Mouse (Mus musculus) hindbrain, embryonic 16.5 days (tissue): ENCODE results near the gene Sgca. TPM values are rescaled to one million over a fixed set of nuclear protein-coding genes. Genes with fewer than 3 reads are reported as not detected.

Experiments
- ATAC-seq: fragments of 200-750 bp; cut with Nextera tagmentation; 2 replicates; pipeline ENCODE4 v1.8.0; 2017; ENCODE audit warnings: moderate TSS enrichment, moderate library complexity
- H3K27ac ChIP-seq: fragments of 300-500 bp; sonication (generic); 2 replicates; pipeline ENCODE4 v1.5.1; 2014; ENCODE audit warnings: low read depth, mild to moderate bottlenecking, control low read depth, low read length, moderate library complexity
- H3K27me3 ChIP-seq: fragments of 300-500 bp; sonication (generic); replicated peaks from 2 replicates; pipeline ENCODE4 v1.6.1; 2014; ENCODE audit warnings: low read length; ENCODE audit not compliant: control insufficient read depth, insufficient read depth
- H3K36me3 ChIP-seq: fragments of 300-500 bp; sonication (generic); 2 replicates; pipeline ENCODE4 v1.6.1; 2014; ENCODE audit warnings: mild to moderate bottlenecking, low read length, moderate library complexity, mixed read lengths; ENCODE audit not compliant: control insufficient read depth, insufficient read depth
- H3K4me1 ChIP-seq: fragments of 300-500 bp; sonication (generic); 2 replicates; pipeline ENCODE4 v1.6.1; 2014; ENCODE audit warnings: low read depth, low read length; ENCODE audit not compliant: control insufficient read depth, insufficient read depth
- H3K4me2 ChIP-seq: fragments of 300-500 bp; sonication (generic); 2 replicates; pipeline ENCODE4 v1.6.1; 2014; ENCODE audit warnings: mild to moderate bottlenecking, low read length, control low read depth, moderate library complexity
- H3K4me3 ChIP-seq: fragments of 300-500 bp; sonication (generic); 2 replicates; pipeline ENCODE4 v1.5.1; 2014; ENCODE audit warnings: mild to moderate bottlenecking, low read length, control low read depth, moderate library complexity
- H3K9ac ChIP-seq: fragments of 300-500 bp; sonication (generic); 2 replicates; pipeline ENCODE4 v1.6.1; 2014; ENCODE audit warnings: low read depth, mild to moderate bottlenecking, control low read depth, low read length, moderate library complexity
- H3K9me3 ChIP-seq: fragments of 300-500 bp; sonication (generic); 2 replicates; pipeline ENCODE4 v1.6.1; 2014; ENCODE audit warnings: mild to moderate bottlenecking, low read length, moderate library complexity; ENCODE audit not compliant: control insufficient read depth
- WGBS: fragments of 180-500 bp; shearing (Covaris S2); extraction: QIAGEN DNeasy Blood & Tissue Kit; methylation state at CpG from one replicate; pipeline ENCODE4 v1.1.7; 2014; 5-methylcytosine and 5-hydroxymethylcytosine counted together
- polyA plus RNA-seq: library from polyadenylated mRNA; unstranded; fragments of >200 nt; fragmentation: Nextera tagmentation; extraction: Ambion mirVana; gene quantifications from 2 replicates; pipeline ENCODE4 v1.2.1, GENCODE M21; 2015

The Sgca gene
- polyA plus RNA-seq, 1 experiment from 2014 or later = 0.24 TPM

- 46% methylated on average over 4 of the region's 4 CpGs for WGBS
- no peak for ATAC-seq
- no peaks in the 10 kb centered on the region for H3K36me3 ChIP-seq
- H3K4me1 ChIP-seq = no peaks in the 10 kb centered on the region; the same call in 1 of the 2 replicates
- H3K27me3 ChIP-seq = no peaks in the 10 kb centered on the region
- H3K4me3 ChIP-seq = no peak within 1 kb of the TSS
- no peak within 1 kb of the TSS for H3K9ac ChIP-seq
- H3K9me3 ChIP-seq = no peaks in the 10 kb centered on the region
- H3K27ac ChIP-seq = no peak within 1 kb of the TSS
- no peak within 1 kb of the TSS for H3K4me2 ChIP-seq
Observed at GRCm38 (mm10) chr11:94967419-94967818, 8.7 kb downstream of the Sgca start, which contains the start of gene Hils1. TSS of gene Hils1 (plus strand) at chr11:94967593.

GRCm38 (mm10) chr11:94962534-94963101 lies 13.5 kb downstream of the Sgca start:
- Histone ChIP-seq H3K9ac (no peak overlapping the region), H3K4me3 (no peak overlapping the region), H3K9me3 (no peaks in the 10 kb centered on the region), H3K4me1 (peaks cover 3% of the 10 kb centered on the region; the same call in 1 of the 2 replicates), H3K27ac (no peak overlapping the region), H3K36me3 (no peaks in the 10 kb centered on the region), H3K4me2 (no peak overlapping the region), H3K27me3 (no peaks in the 10 kb centered on the region)
- WGBS = 74% methylated on average over 5 of the region's 5 CpGs
- no peak for ATAC-seq

- Histone ChIP-seq H3K36me3 (no peaks in the 10 kb centered on the region), H3K27ac (peak overlapping the region; percentile 31; the same call in 1 of the 2 replicates), H3K9ac (no peak overlapping the region), H3K9me3 (no peaks in the 10 kb centered on the region), H3K4me3 (no peak overlapping the region), H3K4me1 (peaks cover 3% of the 10 kb centered on the region; the same call in 1 of the 2 replicates), H3K27me3 (no peaks in the 10 kb centered on the region), H3K4me2 (peak overlapping the region; percentile 18; the same call in 1 of the 2 replicates)
- peak; percentile 89 for ATAC-seq
- WGBS = 19% methylated on average over 8 of the region's 8 CpGs
Observed at GRCm38 (mm10) chr11:94958065-94958858, 17.9 kb downstream of the Sgca start.

GRCm38 (mm10) chr11:94957693-94958064 lies 18.4 kb downstream of the Sgca start:
- Histone ChIP-seq H3K27ac (no peak overlapping the region), H3K9ac (no peak overlapping the region), H3K4me3 (no peak overlapping the region), H3K36me3 (no peaks in the 10 kb centered on the region), H3K4me1 (peaks cover 3% of the 10 kb centered on the region; the same call in 1 of the 2 replicates), H3K27me3 (no peaks in the 10 kb centered on the region), H3K4me2 (no peak overlapping the region), H3K9me3 (no peaks in the 10 kb centered on the region)
- peak; percentile 32; the same call in 1 of the 2 replicates for ATAC-seq
- 85% methylated on average over 9 of the region's 9 CpGs for WGBS

- Histone ChIP-seq H3K36me3 (no peaks in the 10 kb centered on the region), H3K4me1 (peaks cover 6% of the 10 kb centered on the region; the same call in 1 of the 2 replicates), H3K9ac (no peak overlapping the region), H3K4me2 (no peak overlapping the region), H3K27ac (no peak overlapping the region), H3K4me3 (no peak overlapping the region), H3K27me3 (no peaks in the 10 kb centered on the region), H3K9me3 (no peaks in the 10 kb centered on the region)
- WGBS = 61% methylated on average over 9 of the region's 9 CpGs
- ATAC-seq = no peak
Observed at GRCm38 (mm10) chr11:94955103-94955502, 21.0 kb downstream of the Sgca start.

GRCm38 (mm10) chr11:94952169-94952568 lies 24.0 kb downstream of the Sgca start:
- peaks cover 3% of the 10 kb centered on the region; the same call in 1 of the 2 replicates for H3K4me1 ChIP-seq
- H3K9ac ChIP-seq = no peak overlapping the region
- no peak for ATAC-seq
- H3K9me3 ChIP-seq = no peaks in the 10 kb centered on the region
- 5% methylated on average over 6 of the region's 6 CpGs for WGBS
- H3K27me3 ChIP-seq = no peaks in the 10 kb centered on the region
- no peaks in the 10 kb centered on the region for H3K36me3 ChIP-seq
- no peak overlapping the region for H3K4me3 ChIP-seq
- H3K4me2 ChIP-seq = 0 out of 2 replicates have a peak overlapping the region, but pooled peaks have one; percentile 5
- H3K27ac ChIP-seq = no peak overlapping the region

GRCm38 (mm10) chr11:94945236-94945635 lies 30.9 kb downstream of the Sgca start:
- Histone ChIP-seq H3K4me3 (no peak overlapping the region), H3K27me3 (no peaks in the 10 kb centered on the region; the same call in 1 of the 2 replicates), H3K36me3 (no peaks in the 10 kb centered on the region), H3K4me1 (no peaks in the 10 kb centered on the region), H3K4me2 (no peak overlapping the region), H3K9ac (no peak overlapping the region), H3K9me3 (no peaks in the 10 kb centered on the region), H3K27ac (no peak overlapping the region)
- WGBS = 86% methylated on average over 12 of the region's 12 CpGs
- no peak for ATAC-seq

- H3K9me3 ChIP-seq = no peaks in the 10 kb centered on the region
- no peak overlapping the region for H3K4me2 ChIP-seq
- WGBS = 26% methylated on average over 8 of the region's 8 CpGs
- H3K27ac ChIP-seq = no peak overlapping the region
- H3K36me3 ChIP-seq = no peaks in the 10 kb centered on the region
- ATAC-seq = no peak
- no peaks in the 10 kb centered on the region; the same call in 1 of the 2 replicates for H3K27me3 ChIP-seq
- H3K4me1 ChIP-seq = no peaks in the 10 kb centered on the region
- no peak overlapping the region for H3K9ac ChIP-seq
- H3K4me3 ChIP-seq = no peak overlapping the region
Observed at GRCm38 (mm10) chr11:94944295-94944694, 31.8 kb downstream of the Sgca start.

- Histone ChIP-seq H3K4me2 (no peak overlapping the region), H3K9me3 (no peaks in the 10 kb centered on the region), H3K27ac (no peak overlapping the region), H3K9ac (no peak overlapping the region), H3K4me3 (no peak overlapping the region), H3K4me1 (no peaks in the 10 kb centered on the region; the same call in 1 of the 2 replicates), H3K36me3 (no peaks in the 10 kb centered on the region), H3K27me3 (peaks cover 9% of the 10 kb centered on the region)
- ATAC-seq = no peak
- WGBS = 79% methylated on average over 15 of the region's 15 CpGs
Observed at GRCm38 (mm10) chr11:94943054-94943453, 33.1 kb downstream of the Sgca start.
